Mouse (Mus musculus): Measurements from ENCODE around the gene Gpc3. TPM values are rescaled to one million over a fixed set of nuclear protein-coding genes. Genes with fewer than 3 reads are reported as not detected.

Gpc3 gene
- polyA plus RNA-seq, 1 experiment, result 9.2 TPM

- no peak overlapping the region for H3K27ac ChIP-seq (ENCODE audit: control insufficient read depth, insufficient read depth, low read length)
- no peaks in the 10 kb centered on the region for H3K27me3 ChIP-seq (ENCODE audit: control insufficient read depth, insufficient read depth, low read length)
- 82% methylated on average over 3 of the region's 3 CpGs for WGBS
- TF ChIP-seq CTCF (IDR thresholded peaks at IDR 0.05; ENCODE audit: borderline replicate concordance, control insufficient read depth, extremely low read depth, insufficient read depth, low read length, poor library complexity) (no peak), POLR2A (IDR thresholded peaks at IDR 0.05; ENCODE audit: control insufficient read depth, extremely low read depth, insufficient read depth, low read length, poor library complexity) (no peak)
- no peaks in the 10 kb centered on the region for H3K4me1 ChIP-seq (replicated peaks; ENCODE audit: control insufficient read depth, insufficient read depth, low read length)
- H3K36me3 ChIP-seq (ENCODE audit: control insufficient read depth, insufficient read depth, low read length), result no peaks in the 10 kb centered on the region
- no peak for DNase-seq
- no peak overlapping the region for H3K4me3 ChIP-seq (ENCODE audit: control insufficient read depth, insufficient read depth, low read length)
Measured at GRCm38 (mm10) chrX:52448496-52448895, 165.3 kb downstream of the Gpc3 start.

- TF ChIP-seq CTCF (IDR thresholded peaks at IDR 0.05; ENCODE audit: borderline replicate concordance, control insufficient read depth, extremely low read depth, insufficient read depth, low read length, poor library complexity) (no peak), POLR2A (IDR thresholded peaks at IDR 0.05; ENCODE audit: control insufficient read depth, extremely low read depth, insufficient read depth, low read length, poor library complexity) (no peak)
- 83% methylated on average over 3 of the region's 3 CpGs for WGBS
- Histone ChIP-seq H3K27ac (ENCODE audit: control insufficient read depth, insufficient read depth, low read length) (no peak overlapping the region), H3K27me3 (ENCODE audit: control insufficient read depth, insufficient read depth, low read length) (no peaks in the 10 kb centered on the region), H3K4me3 (ENCODE audit: control insufficient read depth, insufficient read depth, low read length) (no peak overlapping the region), H3K36me3 (ENCODE audit: control insufficient read depth, insufficient read depth, low read length) (no peaks in the 10 kb centered on the region), H3K4me1 (replicated peaks; ENCODE audit: control insufficient read depth, insufficient read depth, low read length) (no peaks in the 10 kb centered on the region)
- DNase-seq, result no peak
Measured at GRCm38 (mm10) chrX:52446530-52446929, 167.2 kb downstream of the Gpc3 start.

- no peak overlapping the region for H3K27ac ChIP-seq (ENCODE audit: control insufficient read depth, insufficient read depth, low read length)
- H3K27me3 ChIP-seq (ENCODE audit: control insufficient read depth, insufficient read depth, low read length), result no peaks in the 10 kb centered on the region
- DNase-seq, result no peak
- H3K4me3 ChIP-seq (ENCODE audit: control insufficient read depth, insufficient read depth, low read length), result no peak overlapping the region
- H3K36me3 ChIP-seq (ENCODE audit: control insufficient read depth, insufficient read depth, low read length), result no peaks in the 10 kb centered on the region
- no peak for TF ChIP-seq CTCF (IDR thresholded peaks at IDR 0.05; ENCODE audit: borderline replicate concordance, control insufficient read depth, extremely low read depth, insufficient read depth, low read length, poor library complexity)
- no peak for TF ChIP-seq POLR2A (IDR thresholded peaks at IDR 0.05; ENCODE audit: control insufficient read depth, extremely low read depth, insufficient read depth, low read length, poor library complexity)
- 84% methylated on average over 2 of the region's 2 CpGs for WGBS
- no peaks in the 10 kb centered on the region for H3K4me1 ChIP-seq (replicated peaks; ENCODE audit: control insufficient read depth, insufficient read depth, low read length)
Measured at GRCm38 (mm10) chrX:52444977-52445376, 168.8 kb downstream of the Gpc3 start.

- DNase-seq, result no peak
Measured at GRCm38 (mm10) chrX:52441798-52442197, 172.0 kb downstream of the Gpc3 start.

GRCm38 (mm10) chrX:52439421-52439820 is 174.3 kb downstream of the Gpc3 start:
- no peak for TF ChIP-seq POLR2A (IDR thresholded peaks at IDR 0.05; ENCODE audit: control insufficient read depth, extremely low read depth, insufficient read depth, low read length, poor library complexity)
- no peak for TF ChIP-seq CTCF (IDR thresholded peaks at IDR 0.05; ENCODE audit: borderline replicate concordance, control insufficient read depth, extremely low read depth, insufficient read depth, low read length, poor library complexity)
- Histone ChIP-seq H3K27ac (ENCODE audit: control insufficient read depth, insufficient read depth, low read length) (no peak overlapping the region), H3K4me3 (ENCODE audit: control insufficient read depth, insufficient read depth, low read length) (no peak overlapping the region), H3K36me3 (ENCODE audit: control insufficient read depth, insufficient read depth, low read length) (no peaks in the 10 kb centered on the region), H3K27me3 (ENCODE audit: control insufficient read depth, insufficient read depth, low read length) (no peaks in the 10 kb centered on the region), H3K4me1 (replicated peaks; ENCODE audit: control insufficient read depth, insufficient read depth, low read length) (no peaks in the 10 kb centered on the region)
- no peak for DNase-seq
- WGBS, result 93% methylated on average over 5 of the region's 5 CpGs

More at GRCm38 (mm10) chrX:52441798-52442197, 172.0 kb downstream of the Gpc3 start:
- no peaks in the 10 kb centered on the region for H3K36me3 ChIP-seq (ENCODE audit: control insufficient read depth, insufficient read depth, low read length)
- H3K27me3 ChIP-seq (ENCODE audit: control insufficient read depth, insufficient read depth, low read length), result no peaks in the 10 kb centered on the region
- H3K27ac ChIP-seq (ENCODE audit: control insufficient read depth, insufficient read depth, low read length), result no peak overlapping the region
- no peaks in the 10 kb centered on the region for H3K4me1 ChIP-seq (replicated peaks; ENCODE audit: control insufficient read depth, insufficient read depth, low read length)
- TF ChIP-seq POLR2A (IDR thresholded peaks at IDR 0.05; ENCODE audit: control insufficient read depth, extremely low read depth, insufficient read depth, low read length, poor library complexity) (no peak), CTCF (IDR thresholded peaks at IDR 0.05; ENCODE audit: borderline replicate concordance, control insufficient read depth, extremely low read depth, insufficient read depth, low read length, poor library complexity) (no peak)
- WGBS, result 55% methylated on average over 3 of the region's 3 CpGs
- no peak overlapping the region for H3K4me3 ChIP-seq (ENCODE audit: control insufficient read depth, insufficient read depth, low read length)

- TF ChIP-seq POLR2A (IDR thresholded peaks at IDR 0.05; ENCODE audit: control insufficient read depth, extremely low read depth, insufficient read depth, low read length, poor library complexity) (no peak), CTCF (IDR thresholded peaks at IDR 0.05; ENCODE audit: borderline replicate concordance, control insufficient read depth, extremely low read depth, insufficient read depth, low read length, poor library complexity) (no peak)
- no peak for DNase-seq
- H3K4me1 ChIP-seq (replicated peaks; ENCODE audit: control insufficient read depth, insufficient read depth, low read length), result no peaks in the 10 kb centered on the region
- no peaks in the 10 kb centered on the region for H3K36me3 ChIP-seq (ENCODE audit: control insufficient read depth, insufficient read depth, low read length)
- WGBS, result 91% methylated on average over 5 of the region's 5 CpGs
- H3K27me3 ChIP-seq (ENCODE audit: control insufficient read depth, insufficient read depth, low read length), result no peaks in the 10 kb centered on the region
- H3K27ac ChIP-seq (ENCODE audit: control insufficient read depth, insufficient read depth, low read length), result no peak overlapping the region
- no peak overlapping the region for H3K4me3 ChIP-seq (ENCODE audit: control insufficient read depth, insufficient read depth, low read length)
Measured at GRCm38 (mm10) chrX:52425605-52426004, 188.1 kb downstream of the Gpc3 start.

- Histone ChIP-seq H3K4me3 (ENCODE audit: control insufficient read depth, insufficient read depth, low read length) (no peak overlapping the region), H3K27me3 (ENCODE audit: control insufficient read depth, insufficient read depth, low read length) (no peaks in the 10 kb centered on the region), H3K27ac (ENCODE audit: control insufficient read depth, insufficient read depth, low read length) (no peak overlapping the region), H3K36me3 (ENCODE audit: control insufficient read depth, insufficient read depth, low read length) (no peaks in the 10 kb centered on the region), H3K4me1 (replicated peaks; ENCODE audit: control insufficient read depth, insufficient read depth, low read length) (no peaks in the 10 kb centered on the region)
- DNase-seq, result no peak
- WGBS, result 53% methylated on average over 3 of the region's 3 CpGs
- TF ChIP-seq CTCF (IDR thresholded peaks at IDR 0.05; ENCODE audit: borderline replicate concordance, control insufficient read depth, extremely low read depth, insufficient read depth, low read length, poor library complexity) (no peak), POLR2A (IDR thresholded peaks at IDR 0.05; ENCODE audit: control insufficient read depth, extremely low read depth, insufficient read depth, low read length, poor library complexity) (no peak)
Measured at GRCm38 (mm10) chrX:52419850-52420249, 193.9 kb downstream of the Gpc3 start.
